Mouse (Mus musculus): ENCODE data around the gene Gsg1l2.

- TF ChIP-seq CTCF (IDR thresholded peaks at IDR 0.05; ENCODE audit: extremely low read depth, insufficient read depth, insufficient read length, insufficient replicate concordance): no peak
- no peak for TF ChIP-seq POLR2A (IDR thresholded peaks at IDR 0.05; ENCODE audit: low read depth, low read length)
Observed at GRCm38 (mm10) chr11:67727095-67727494, 47.3 kb upstream of the Gsg1l2 start.

All from spleen, adult 2 months (tissue).